Mouse (Mus musculus): ENCODE measurements around the gene Osbpl7. TPM values are rescaled to one million over a fixed set of nuclear protein-coding genes. Genes with fewer than 3 reads are reported as not detected.
A peak's percentile ranks its signal among the peaks of the same experiment; 100 is the strongest.

The Osbpl7 gene
- polyA plus RNA-seq, 1 experiment from 2014 or later, result 6.6 TPM

DNA sequence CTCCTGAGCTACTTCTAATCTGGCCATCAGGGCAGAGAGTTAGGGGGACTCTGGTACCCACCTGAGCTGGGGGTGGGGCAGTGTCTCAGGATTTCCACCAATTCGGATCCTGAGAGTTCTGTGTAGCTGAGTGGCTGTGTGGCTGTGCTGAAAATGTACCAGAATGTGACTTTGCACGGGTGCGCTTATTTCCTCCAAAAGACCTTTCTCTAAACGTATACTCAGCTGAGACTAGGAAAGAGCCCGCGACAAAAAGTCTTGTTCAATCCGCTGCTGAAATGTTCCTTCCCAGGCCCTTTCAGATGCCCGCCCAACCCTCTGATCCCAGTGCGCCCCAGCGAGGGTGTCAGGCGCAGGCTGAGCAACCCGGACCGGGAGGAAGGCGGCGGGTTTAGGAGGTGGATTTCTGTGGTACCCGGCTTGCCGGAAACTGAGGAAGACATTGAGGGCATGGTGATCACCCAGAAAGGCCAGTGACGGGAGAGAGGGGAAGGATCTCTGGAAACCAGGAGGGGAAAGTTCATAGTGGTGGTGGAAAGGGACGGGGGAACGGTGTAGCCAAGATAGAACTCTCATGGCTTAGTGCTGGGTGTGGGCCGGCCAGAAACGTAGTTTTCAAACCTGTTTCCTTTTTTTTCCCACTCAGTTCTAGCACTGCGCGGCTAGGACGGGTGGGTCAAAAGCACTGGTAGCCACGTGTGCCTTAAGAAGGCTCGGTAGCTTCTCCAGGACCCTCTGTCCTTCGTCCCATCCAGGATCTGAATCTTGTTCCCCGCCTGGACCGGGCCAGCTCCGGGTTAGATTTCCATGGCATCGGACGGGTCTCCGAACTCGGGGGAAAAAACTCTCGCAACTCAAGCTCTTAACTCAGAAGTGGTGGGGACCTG is 32.5 kb upstream of the Osbpl7 start:
- no peak for DNase-seq (ENCODE audit: low spot score)
- TF ChIP-seq CTCF (IDR thresholded peaks at IDR 0.05; ENCODE audit: low read depth), result no peak
- H3K4me1 ChIP-seq (replicated peaks; ENCODE audit: insufficient read depth, low read length), result peaks cover 23% of the 10 kb centered on the region

DNA sequence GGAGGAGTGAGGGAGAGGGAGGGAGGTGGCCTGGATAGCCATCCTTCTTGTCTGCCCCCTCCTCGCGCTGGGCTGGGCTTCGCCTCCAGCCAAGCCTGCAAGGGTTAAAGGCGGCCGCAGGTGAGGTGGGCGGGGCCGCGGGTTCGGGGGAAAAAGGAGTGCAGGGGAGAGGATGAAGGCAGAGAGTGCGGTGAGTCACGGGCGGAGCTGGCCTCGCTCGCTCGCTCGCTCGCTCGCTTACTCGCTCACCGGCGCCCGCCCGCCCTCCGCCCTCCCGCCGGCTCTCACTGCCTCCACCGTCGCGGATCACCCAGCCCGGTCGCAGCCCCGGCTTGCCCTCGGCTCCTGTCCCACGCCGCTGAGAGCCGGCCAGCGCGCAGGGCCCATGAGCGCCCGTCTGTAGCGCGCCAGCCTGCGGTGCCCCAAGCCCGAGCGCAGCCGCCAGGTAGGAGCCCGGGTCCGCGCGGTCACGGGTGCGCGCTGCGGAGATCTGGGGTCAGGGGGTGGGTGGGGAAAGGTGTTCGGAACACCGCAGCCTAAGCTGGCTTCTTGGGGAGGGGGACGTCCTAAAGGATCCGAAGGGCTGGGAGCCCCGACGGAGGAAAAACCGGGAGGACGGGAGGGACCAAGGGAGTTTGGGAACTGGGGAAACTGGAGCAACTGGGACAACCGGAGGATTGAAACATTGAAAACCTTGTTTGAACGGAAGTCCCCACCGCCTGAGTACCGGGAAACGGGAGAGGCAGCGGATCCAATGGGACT is 31.7 kb upstream of the Osbpl7 start:
- ATAC-seq (replicated peaks; ENCODE audit: low FRiP score, low read depth) (no peak), DNase-seq (ENCODE audit: low spot score) (no peak)
- H3K9me3 ChIP-seq (replicated peaks; ENCODE audit: low read length), result no peaks in the 10 kb centered on the region
- WGBS, result 4% methylated on average over 49 of the region's 68 CpGs
- H3K4me3 ChIP-seq (replicated peaks; ENCODE audit: low read depth, low read length), result peak overlapping the region; percentile 40
- H3K27ac ChIP-seq, result no peak overlapping the region
- H3K4me1 ChIP-seq (replicated peaks; ENCODE audit: insufficient read depth, low read length), result peaks cover 23% of the 10 kb centered on the region
- peak overlapping the region; percentile 63 for H3K4me2 ChIP-seq (ENCODE audit: low read length)
- peak overlapping the region; percentile 47; the same call in 1 of the 2 replicates for H3K9ac ChIP-seq (ENCODE audit: low read depth, low read length)
- H3K27me3 ChIP-seq (ENCODE audit: insufficient read depth, low read length), result peaks cover 55% of the 10 kb centered on the region
- TF ChIP-seq CTCF (IDR thresholded peaks at IDR 0.05; ENCODE audit: low read depth), result no peak
- H3K36me3 ChIP-seq (ENCODE audit: insufficient read depth, low read length), result no peaks in the 10 kb centered on the region

More for the DNA sequence above, 32.5 kb upstream of the Osbpl7 start:
- peak overlapping the region; percentile 47; the same call in 1 of the 2 replicates for H3K9ac ChIP-seq (ENCODE audit: low read depth, low read length)
- no peak for ATAC-seq (replicated peaks; ENCODE audit: low FRiP score, low read depth)
- H3K4me2 ChIP-seq (ENCODE audit: low read length), result peak overlapping the region; percentile 63
- 1% methylated on average over 34 of the region's 36 CpGs for WGBS
- no peaks in the 10 kb centered on the region for H3K9me3 ChIP-seq (replicated peaks; ENCODE audit: low read length)
- peak overlapping the region; percentile 40 for H3K4me3 ChIP-seq (replicated peaks; ENCODE audit: low read depth, low read length)
- H3K27ac ChIP-seq, result no peak overlapping the region
- H3K36me3 ChIP-seq (ENCODE audit: insufficient read depth, low read length), result no peaks in the 10 kb centered on the region
- H3K27me3 ChIP-seq (ENCODE audit: insufficient read depth, low read length), result peaks cover 55% of the 10 kb centered on the region

DNA sequence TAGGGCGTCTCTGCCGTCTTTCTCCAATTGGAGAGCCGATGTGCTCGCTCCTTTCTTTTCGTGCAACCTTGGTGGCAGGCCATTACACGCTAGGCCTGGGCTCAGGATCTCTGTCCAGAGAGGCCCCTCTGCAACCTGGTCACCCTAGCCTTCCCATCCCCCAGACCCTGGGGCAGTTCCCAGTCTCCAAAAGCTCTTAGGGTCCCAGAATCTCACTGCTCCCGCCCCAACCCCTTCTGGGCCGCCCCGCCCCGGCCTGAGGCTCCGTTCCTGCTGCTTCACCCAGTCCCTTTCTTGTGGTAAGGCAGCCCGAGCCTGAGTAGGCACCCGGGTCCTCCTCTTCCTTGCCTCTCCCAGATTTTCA is 31.1 kb upstream of the Osbpl7 start:
- TF ChIP-seq CTCF (IDR thresholded peaks at IDR 0.05; ENCODE audit: low read depth), result no peak
- Histone ChIP-seq H3K9ac (ENCODE audit: low read depth, low read length) (no peak overlapping the region), H3K27ac (no peak overlapping the region), H3K9me3 (replicated peaks; ENCODE audit: low read length) (no peaks in the 10 kb centered on the region), H3K36me3 (ENCODE audit: insufficient read depth, low read length) (no peaks in the 10 kb centered on the region), H3K4me3 (replicated peaks; ENCODE audit: low read depth, low read length) (peak overlapping the region; percentile 40; the same call in 1 of the 2 replicates), H3K4me2 (ENCODE audit: low read length) (peak overlapping the region; percentile 63; the same call in 1 of the 2 replicates), H3K27me3 (ENCODE audit: insufficient read depth, low read length) (peaks cover 55% of the 10 kb centered on the region), H3K4me1 (replicated peaks; ENCODE audit: insufficient read depth, low read length) (peaks cover 23% of the 10 kb centered on the region)
- no peak for ATAC-seq (replicated peaks; ENCODE audit: low FRiP score, low read depth)
- 16% methylated on average over 13 of the region's 13 CpGs for WGBS
- DNase-seq (ENCODE audit: low spot score), result no peak

DNA sequence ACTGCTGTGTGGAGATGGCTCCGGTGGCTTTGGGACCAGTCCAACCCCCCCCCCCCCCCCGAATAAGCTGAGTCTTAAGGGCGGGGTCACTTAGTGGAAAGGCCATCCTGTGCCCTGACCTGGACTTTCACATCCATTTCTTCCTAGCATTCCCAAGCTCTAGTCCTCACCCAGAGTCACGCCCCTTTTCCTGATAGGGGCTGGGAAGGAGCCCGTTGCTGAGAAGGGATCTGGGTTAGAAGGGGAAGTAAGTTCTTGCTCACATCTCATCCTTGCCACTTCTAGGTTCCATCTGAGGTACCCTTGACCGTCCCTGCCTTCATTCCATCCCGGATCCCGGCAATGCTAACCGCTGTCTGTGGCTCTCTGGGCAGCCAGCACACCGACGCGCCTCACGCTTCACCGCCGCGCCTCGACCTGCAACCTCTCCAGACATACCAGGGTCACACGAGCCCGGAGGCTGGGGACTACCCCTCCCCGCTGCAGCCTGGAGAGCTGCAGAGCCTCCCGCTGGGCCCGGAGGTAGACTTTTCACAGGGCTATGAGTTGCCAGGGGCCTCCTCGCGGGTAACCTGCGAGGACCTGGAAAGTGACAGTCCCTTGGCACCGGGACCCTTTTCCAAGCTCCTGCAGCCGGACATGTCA is 29.2 kb upstream of the Osbpl7 start:
- 2% methylated on average over 27 of the region's 27 CpGs for WGBS
- H3K4me3 ChIP-seq (replicated peaks; ENCODE audit: low read depth, low read length), result peak overlapping the region; percentile 48
- ATAC-seq (replicated peaks; ENCODE audit: low FRiP score, low read depth), result peak; percentile 12; the same call in 1 of the 2 replicates
- peaks cover 35% of the 10 kb centered on the region for H3K4me1 ChIP-seq (replicated peaks; ENCODE audit: insufficient read depth, low read length)
- no peak for DNase-seq (ENCODE audit: low spot score)
- no peaks in the 10 kb centered on the region for H3K36me3 ChIP-seq (ENCODE audit: insufficient read depth, low read length)
- no peak overlapping the region for H3K27ac ChIP-seq
- 0 out of 2 replicates have a peak overlapping the region, but pooled peaks have one; percentile 78 for H3K9ac ChIP-seq (ENCODE audit: low read depth, low read length)
- no peaks in the 10 kb centered on the region for H3K9me3 ChIP-seq (replicated peaks; ENCODE audit: low read length)
- peak overlapping the region; percentile 92 for H3K4me2 ChIP-seq (ENCODE audit: low read length)
- TF ChIP-seq CTCF (IDR thresholded peaks at IDR 0.05; ENCODE audit: low read depth), result no peak
- peaks cover 43% of the 10 kb centered on the region for H3K27me3 ChIP-seq (ENCODE audit: insufficient read depth, low read length)

DNA sequence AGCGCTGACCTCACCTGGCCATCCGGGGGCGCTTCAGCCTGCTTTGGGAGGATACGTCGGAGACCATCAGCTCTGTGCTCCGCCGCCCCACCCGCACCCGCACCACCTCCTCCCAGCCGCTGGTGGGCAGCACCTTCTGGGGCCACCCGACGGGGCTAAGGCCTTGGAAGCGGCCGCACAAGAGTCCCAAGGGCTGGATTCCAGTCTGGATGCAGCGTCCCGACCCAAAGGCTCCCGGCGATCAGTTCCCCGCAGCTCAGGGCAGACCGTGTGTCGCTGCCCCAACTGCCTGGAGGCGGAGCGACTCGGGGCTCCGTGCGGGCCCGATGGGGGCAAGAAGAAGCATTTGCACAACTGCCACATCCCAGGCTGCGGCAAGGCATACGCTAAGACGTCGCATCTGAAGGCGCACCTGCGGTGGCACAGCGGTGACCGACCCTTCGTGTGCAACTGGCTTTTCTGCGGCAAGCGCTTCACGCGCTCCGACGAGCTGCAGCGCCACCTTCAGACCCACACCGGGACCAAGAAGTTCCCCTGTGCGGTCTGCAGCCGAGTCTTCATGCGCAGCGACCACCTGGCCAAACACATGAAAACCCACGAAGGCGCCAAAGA is 28.4 kb upstream of the Osbpl7 start:
- TF ChIP-seq CTCF (IDR thresholded peaks at IDR 0.05; ENCODE audit: low read depth), result peak; percentile 65
- DNase-seq (ENCODE audit: low spot score), result peak; percentile 78
- H3K9me3 ChIP-seq (replicated peaks; ENCODE audit: low read length), result no peaks in the 10 kb centered on the region
- peaks cover 35% of the 10 kb centered on the region for H3K4me1 ChIP-seq (replicated peaks; ENCODE audit: insufficient read depth, low read length)
- H3K4me3 ChIP-seq (replicated peaks; ENCODE audit: low read depth, low read length), result peak overlapping the region; percentile 48
- H3K36me3 ChIP-seq (ENCODE audit: insufficient read depth, low read length), result no peaks in the 10 kb centered on the region
- ATAC-seq (replicated peaks; ENCODE audit: low FRiP score, low read depth), result peak; percentile 42
- peaks cover 36% of the 10 kb centered on the region for H3K27me3 ChIP-seq (ENCODE audit: insufficient read depth, low read length)
- WGBS, result 1% methylated on average over 50 of the region's 50 CpGs
- peak overlapping the region; percentile 92 for H3K4me2 ChIP-seq (ENCODE audit: low read length)
- 0 out of 2 replicates have a peak overlapping the region, but pooled peaks have one; percentile 8 for H3K27ac ChIP-seq
- H3K9ac ChIP-seq (ENCODE audit: low read depth, low read length), result peak overlapping the region; percentile 78
